Mouse (Mus musculus) kidney, embryonic 16.5 days (tissue): Measurements from ENCODE around the gene Reg3d. TPM values are rescaled to one million over a fixed set of nuclear protein-coding genes. Genes with fewer than 3 reads are reported as not detected.
"Not testable (repeated sequence)": the region's sequence is repeated elsewhere in the genome, so short reads cannot be mapped to it uniquely, and the experiment has no call there.

ENCODE experiments used
- ATAC-seq: fragments of 200-750 bp; cut with Nextera tagmentation; 2 replicates; pipeline ENCODE4 v1.8.0; 2017; ENCODE audit warnings: moderate TSS enrichment; ENCODE audit not compliant: low FRiP score, low TSS enrichment
- H3K27ac ChIP-seq: fragments of 300-500 bp; sonication (generic); 2 replicates; pipeline ENCODE4 v1.5.1; 2014; ENCODE audit warnings: low read length
- H3K27me3 ChIP-seq: fragments of 300-500 bp; sonication (generic); 2 replicates; pipeline ENCODE4 v1.6.1; 2014; ENCODE audit warnings: low read length, control low read depth, mixed read lengths; ENCODE audit not compliant: insufficient read depth
- H3K36me3 ChIP-seq: fragments of 300-500 bp; sonication (generic); 2 replicates; pipeline ENCODE4 v1.6.1; 2014; ENCODE audit warnings: low read length, control low read depth, mixed read lengths; ENCODE audit not compliant: insufficient read depth
- H3K4me1 ChIP-seq: fragments of 300-500 bp; sonication (generic); 2 replicates; pipeline ENCODE4 v1.6.1; 2014; ENCODE audit warnings: low read length, control low read depth, mixed read lengths; ENCODE audit not compliant: insufficient read depth
- H3K4me2 ChIP-seq: fragments of 300-500 bp; sonication (generic); replicated peaks from 2 replicates; pipeline ENCODE4 v1.6.1; 2014; ENCODE audit warnings: low read depth, low read length
- H3K4me3 ChIP-seq: fragments of 300-500 bp; sonication (generic); 2 replicates; pipeline ENCODE4 v1.5.1; 2014; ENCODE audit warnings: mild to moderate bottlenecking, low read length
- H3K9ac ChIP-seq: fragments of 300-500 bp; sonication (generic); replicated peaks from 2 replicates; pipeline ENCODE4 v1.6.1; 2014; ENCODE audit warnings: low read length
- H3K9me3 ChIP-seq: fragments of 300-500 bp; sonication (generic); 2 replicates; pipeline ENCODE4 v1.6.1; 2016; ENCODE audit warnings: low read length, control low read depth
- WGBS: fragments of 180-500 bp; shearing (Covaris S2); extraction: QIAGEN DNeasy Blood & Tissue Kit; methylation state at CpG from one replicate; pipeline ENCODE4 v1.1.7; 2014; 5-methylcytosine and 5-hydroxymethylcytosine counted together
- polyA plus RNA-seq: library from polyadenylated mRNA; unstranded; fragments of >200 nt; fragmentation: Nextera tagmentation; extraction: Ambion mirVana; gene quantifications from 2 replicates; pipeline ENCODE4 v1.2.1, GENCODE M21; 2015

Gene Reg3d
- polyA plus RNA-seq = not detected in 2 replicates

- no peaks in the 10 kb centered on the region for H3K36me3 ChIP-seq
Measured at GRCm38 (mm10) chr6:78378765-78379164, at the start of gene Reg3d. Gene Reg3d (minus strand): TSS chr6:78378865.

GRCm38 (mm10) chr6:78425497-78425896 is 46.8 kb upstream of the Reg3d start:
- no peak overlapping the region for H3K4me3 ChIP-seq
- H3K36me3 ChIP-seq = no peaks in the 10 kb centered on the region
- no peaks in the 10 kb centered on the region for H3K27me3 ChIP-seq
- no peak overlapping the region for H3K9ac ChIP-seq
- no peaks in the 10 kb centered on the region for H3K4me1 ChIP-seq
- H3K4me2 ChIP-seq = no peak overlapping the region
- WGBS = 90% methylated on average over 3 of the region's 3 CpGs
- ATAC-seq = no peak
- H3K9me3 ChIP-seq = no peaks in the 10 kb centered on the region; the same call in 1 of the 2 replicates
- H3K27ac ChIP-seq = no peak overlapping the region

More at GRCm38 (mm10) chr6:78378765-78379164, at the start of gene Reg3d:
- H3K27ac ChIP-seq = no peak within 1 kb of the TSS
- no peaks in the 10 kb centered on the region for H3K4me1 ChIP-seq
- 69% methylated on average over 2 of the region's 2 CpGs for WGBS
- no peak within 1 kb of the TSS for H3K4me3 ChIP-seq
- H3K4me2 ChIP-seq = no peak within 1 kb of the TSS
- ATAC-seq = no peak
- H3K9ac ChIP-seq = no peak within 1 kb of the TSS
- no peaks in the 10 kb centered on the region for H3K9me3 ChIP-seq
- no peaks in the 10 kb centered on the region for H3K27me3 ChIP-seq

- H3K4me2 ChIP-seq, H3K9ac ChIP-seq, ATAC-seq, H3K27ac ChIP-seq, H3K4me3 ChIP-seq, H3K27me3 ChIP-seq, H3K36me3 ChIP-seq, H3K9me3 ChIP-seq, H3K4me1 ChIP-seq: not testable (repeated sequence)
Measured at GRCm38 (mm10) chr6:78422411-78422810, 43.7 kb upstream of the Reg3d start, which contains the start of gene Reg1. Gene Reg1 (plus strand): TSS chr6:78422711.

- not testable (repeated sequence) for H3K4me2 ChIP-seq, H3K4me3 ChIP-seq, H3K9ac ChIP-seq, H3K4me1 ChIP-seq, H3K36me3 ChIP-seq, H3K27ac ChIP-seq, ATAC-seq, H3K9me3 ChIP-seq, H3K27me3 ChIP-seq
- 96% methylated on average over 4 of the region's 17 CpGs for WGBS
Measured at GRCm38 (mm10) chr6:78395323-78395722, 16.7 kb upstream of the Reg3d start, which contains the start of gene Reg2. Gene Reg2 (plus strand): TSS chr6:78395623.

- Histone ChIP-seq H3K27ac (no peak overlapping the region), H3K4me2 (no peak overlapping the region)
- WGBS = 90% methylated on average over 3 of the region's 3 CpGs
Measured at GRCm38 (mm10) chr6:78385609-78386008, 6.9 kb upstream of the Reg3d start.

GRCm38 (mm10) chr6:78380409-78380808 is 1.7 kb upstream of the Reg3d start, which contains the start of gene Reg3a:
Gene Reg3a (plus strand): TSS chr6:78380709.
- Histone ChIP-seq H3K9me3 (no peaks in the 10 kb centered on the region), H3K4me3 (no peak within 1 kb of the TSS), H3K9ac (no peak within 1 kb of the TSS), H3K27ac (no peak within 1 kb of the TSS), H3K36me3 (no peaks in the 10 kb centered on the region), H3K4me2 (no peak within 1 kb of the TSS), H3K4me1 (no peaks in the 10 kb centered on the region), H3K27me3 (no peaks in the 10 kb centered on the region)
- no peak for ATAC-seq

More at GRCm38 (mm10) chr6:78385609-78386008, 6.9 kb upstream of the Reg3d start:
- Histone ChIP-seq H3K4me1 (no peaks in the 10 kb centered on the region), H3K9ac (no peak overlapping the region), H3K36me3 (no peaks in the 10 kb centered on the region), H3K9me3 (no peaks in the 10 kb centered on the region), H3K4me3 (no peak overlapping the region), H3K27me3 (no peaks in the 10 kb centered on the region)
- ATAC-seq = no peak

- Histone ChIP-seq H3K9me3 (no peaks in the 10 kb centered on the region), H3K4me2 (no peak within 1 kb of the TSS), H3K27me3 (no peaks in the 10 kb centered on the region), H3K4me3 (no peak within 1 kb of the TSS), H3K4me1 (no peaks in the 10 kb centered on the region), H3K9ac (no peak within 1 kb of the TSS), H3K27ac (no peak within 1 kb of the TSS), H3K36me3 (no peaks in the 10 kb centered on the region)
- ATAC-seq = no peak
- WGBS = 84% methylated on average over 2 of the region's 2 CpGs
Measured at GRCm38 (mm10) chr6:78370357-78370756, 8.3 kb downstream of the Reg3d start, which contains the start of gene Reg3b. Gene Reg3b (plus strand): TSS chr6:78370657.

- 56% methylated on average over 2 of the region's 2 CpGs for WGBS
- H3K27ac ChIP-seq = no peak overlapping the region
- ATAC-seq = no peak
- H3K4me3 ChIP-seq = no peak overlapping the region
- no peaks in the 10 kb centered on the region for H3K4me1 ChIP-seq
- H3K9ac ChIP-seq = no peak overlapping the region
- no peaks in the 10 kb centered on the region for H3K36me3 ChIP-seq
- no peaks in the 10 kb centered on the region for H3K9me3 ChIP-seq
- H3K4me2 ChIP-seq = no peak overlapping the region
- H3K27me3 ChIP-seq = no peaks in the 10 kb centered on the region
Measured at GRCm38 (mm10) chr6:78361971-78362563, 16.6 kb downstream of the Reg3d start.

- H3K27ac ChIP-seq = no peak overlapping the region
- no peaks in the 10 kb centered on the region for H3K27me3 ChIP-seq
- ATAC-seq = no peak
- no peaks in the 10 kb centered on the region for H3K4me1 ChIP-seq
- 62% methylated on average over 2 of the region's 2 CpGs for WGBS
- no peak overlapping the region for H3K4me3 ChIP-seq
- no peak overlapping the region for H3K4me2 ChIP-seq
- no peaks in the 10 kb centered on the region for H3K36me3 ChIP-seq
- no peaks in the 10 kb centered on the region for H3K9me3 ChIP-seq
- H3K9ac ChIP-seq = no peak overlapping the region
Measured at GRCm38 (mm10) chr6:78341689-78342088, 37.0 kb downstream of the Reg3d start.

GRCm38 (mm10) chr6:78340296-78340695 is 38.4 kb downstream of the Reg3d start:
- Histone ChIP-seq H3K27ac (no peak overlapping the region), H3K4me3 (no peak overlapping the region), H3K9ac (no peak overlapping the region)

More at GRCm38 (mm10) chr6:78340296-78340695, 38.4 kb downstream of the Reg3d start:
- Histone ChIP-seq H3K27me3 (no peaks in the 10 kb centered on the region), H3K9me3 (no peaks in the 10 kb centered on the region), H3K4me1 (no peaks in the 10 kb centered on the region), H3K36me3 (no peaks in the 10 kb centered on the region), H3K4me2 (no peak overlapping the region)
- ATAC-seq = no peak
